Mouse (Mus musculus) heart, postnatal 10 days (tissue): ENCODE data around the gene Runx1. TPM values are rescaled to one million over a fixed set of nuclear protein-coding genes. Genes with fewer than 3 reads are reported as not detected.

ENCODE experiments used
- DNase-seq, 2 experiments: peaks; one replicate each; pipeline ENCODE4 v3.0.0; 2021
- intact Hi-C: fragments of 180-260 bp; cut with DNase I; formaldehyde crosslinking; loops from one replicate; pipeline ENCODE4 v1.15.1; 2025
- total RNA-seq, 2 experiments: library from RNA; stranded (reverse); gene quantifications; 2 replicates each; pipeline ENCODE4 v1.2.3; 2021

The Runx1 gene
- 1 to 10 TPM; 1.4 to 1.7 TPM for total RNA-seq

DNA sequence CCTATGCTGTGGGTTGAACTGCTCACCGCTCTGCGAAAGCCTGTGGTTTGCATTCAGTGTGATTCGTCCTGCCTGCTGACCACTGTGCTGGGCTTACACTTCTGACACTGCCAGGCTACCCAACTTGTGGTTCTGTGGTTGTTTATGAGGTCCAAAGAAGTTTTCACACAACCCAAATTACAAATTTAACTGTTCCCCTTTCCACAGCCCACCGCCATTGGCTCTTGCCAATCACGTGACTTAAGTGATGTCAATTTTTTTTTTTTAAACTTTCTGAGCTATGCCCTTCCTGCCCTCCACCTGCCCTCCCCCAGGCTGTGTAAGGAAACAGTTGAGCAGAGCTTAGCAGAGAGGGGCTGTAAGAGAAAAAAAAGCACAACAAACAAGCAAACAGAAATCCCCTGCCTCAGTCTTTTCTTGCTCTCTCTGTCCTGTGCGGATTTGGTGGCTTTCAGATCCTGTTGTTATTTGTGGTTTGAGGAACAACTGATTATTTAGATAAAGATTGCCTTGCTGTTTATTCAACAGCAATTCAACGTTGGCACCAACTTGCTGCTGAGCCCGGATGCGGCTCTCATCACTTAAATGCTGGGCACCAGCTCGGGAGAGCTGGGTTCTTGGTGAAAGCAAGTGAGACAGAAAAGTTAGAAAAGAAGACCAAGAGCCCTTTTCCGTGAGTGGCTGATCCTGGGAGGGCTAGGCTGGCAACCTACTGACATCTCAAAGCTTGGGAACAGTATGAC is at the start of gene Runx1:
TSS of gene Runx1 (minus strand) at position 242 of the 743 bp plus-strand sequence.
- peak; percentile 29 to 31 for DNase-seq
- intact Hi-C loops = loop anchor here (5.0 to 10.0 kb wide), 2 partner anchors 309 to 466 kb away; no protein-coding TSS in a partner anchor

DNA sequence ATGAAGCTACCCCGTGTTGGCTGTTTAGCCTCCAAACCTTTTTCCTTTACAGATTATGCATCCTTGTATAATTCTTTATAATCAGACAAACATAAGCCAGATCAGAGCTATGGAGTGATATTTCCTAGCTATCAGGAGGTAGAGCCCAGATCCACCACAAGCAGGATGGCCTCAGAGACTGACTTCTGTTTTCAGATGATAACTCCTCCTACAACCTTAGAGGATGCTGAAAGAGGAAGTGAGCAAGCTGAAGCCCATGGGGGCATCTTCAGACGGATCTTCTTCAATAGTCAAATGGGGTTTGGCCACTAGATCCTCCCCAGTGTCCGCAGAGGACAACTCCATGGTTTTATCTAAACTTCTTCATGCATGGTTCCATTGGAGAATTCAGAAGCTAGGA is 48.1 kb upstream of the Runx1 start:
- intact Hi-C loops = no loop called here
- no peak for DNase-seq

DNA sequence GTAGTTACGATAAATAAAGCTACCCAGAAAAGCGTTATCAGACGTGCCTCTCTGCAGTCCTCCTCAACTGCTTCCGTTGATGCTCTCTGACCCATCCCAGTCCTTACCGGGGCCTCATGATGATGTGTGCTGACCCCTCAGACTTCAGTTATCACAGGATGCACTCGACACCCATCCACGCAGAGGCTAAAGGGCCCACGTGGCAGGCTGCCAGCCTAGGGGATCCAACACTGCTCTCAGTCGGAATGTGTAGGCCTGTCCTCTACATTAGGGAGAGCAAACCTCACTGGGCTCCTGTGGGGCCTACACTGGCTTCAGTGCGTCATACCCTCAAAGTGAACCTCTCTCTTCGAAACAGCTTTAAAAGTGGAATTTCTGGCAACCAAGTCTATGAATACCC is 45.8 kb upstream of the Runx1 start:
- intact Hi-C loops = no loop called here

DNA sequence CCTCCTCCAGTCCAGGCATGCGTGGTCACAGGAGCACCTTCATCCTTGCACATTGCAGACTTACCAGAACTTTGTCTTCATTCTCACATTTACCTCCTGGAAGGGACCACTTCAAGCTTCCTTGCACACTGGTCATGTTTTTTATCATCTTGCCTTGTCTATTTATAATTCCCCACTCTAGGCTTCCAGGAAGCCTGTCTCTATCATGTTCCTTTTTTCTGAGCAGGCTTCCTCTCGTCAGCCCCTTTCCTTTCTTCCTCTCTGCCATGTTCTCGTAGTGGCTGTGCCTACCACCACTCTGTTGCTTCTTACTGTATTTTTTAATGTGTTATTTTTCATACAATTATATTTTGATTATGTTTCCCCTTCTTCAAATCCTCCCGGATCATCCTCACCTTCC is 42.6 kb upstream of the Runx1 start:
- no peak for DNase-seq
- intact Hi-C loops = no loop called here

More for the DNA sequence above, 45.8 kb upstream of the Runx1 start:
- no peak for DNase-seq

DNA sequence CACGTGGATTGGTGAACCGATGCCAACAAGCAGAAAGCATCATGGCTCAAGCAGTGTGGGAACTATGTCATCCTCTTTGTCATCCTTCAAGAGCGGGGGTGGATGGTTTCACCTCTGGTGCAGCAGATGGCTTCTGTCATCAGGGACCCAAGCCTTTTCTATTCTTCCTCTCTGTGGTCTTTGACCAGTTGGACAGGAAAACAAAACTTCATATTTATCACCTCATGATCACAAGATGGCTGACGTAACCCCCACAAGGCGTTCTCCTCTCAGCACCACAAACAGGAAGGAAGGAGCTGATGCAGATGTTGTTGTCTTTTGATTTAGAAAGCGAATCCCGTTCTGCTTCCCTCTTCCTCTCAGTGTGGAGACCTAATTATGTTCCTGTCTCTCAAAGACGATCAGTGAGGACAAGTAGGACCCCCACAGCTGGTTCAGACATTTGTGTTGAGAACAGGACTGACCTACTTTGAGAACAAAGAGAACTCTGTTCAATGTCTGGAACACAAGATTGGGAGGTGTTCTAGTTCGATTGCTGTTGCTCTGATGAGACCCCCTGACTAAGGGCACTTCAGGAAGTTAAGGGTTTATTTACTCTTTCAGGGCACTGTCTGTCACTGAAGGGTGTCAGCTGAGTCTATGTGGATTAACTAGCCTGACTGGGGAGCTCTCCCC is 41.4 kb upstream of the Runx1 start:
- DNase-seq = peak; percentile 40 to 41
- intact Hi-C loops = no loop called here

DNA sequence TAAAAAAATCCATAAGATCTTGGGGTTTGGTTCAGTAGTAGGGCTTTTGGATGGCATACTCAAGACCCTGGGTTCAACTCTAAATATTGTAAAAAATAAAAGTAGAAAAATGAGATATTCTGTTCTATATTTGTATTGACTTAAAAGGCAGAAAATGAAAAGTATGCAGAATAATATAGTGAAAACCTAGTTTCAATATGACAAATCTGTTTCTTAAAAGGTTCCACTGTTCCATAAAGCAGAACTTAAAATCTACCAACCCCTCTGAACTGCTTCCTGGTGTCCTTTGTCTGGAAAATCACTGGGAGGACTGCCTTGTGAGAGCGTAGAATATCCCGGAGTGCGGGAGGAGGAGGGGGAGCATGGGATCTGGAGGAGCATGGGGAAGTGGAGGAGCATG is 39.4 kb upstream of the Runx1 start:
- intact Hi-C loops = no loop called here
- DNase-seq = no peak

DNA sequence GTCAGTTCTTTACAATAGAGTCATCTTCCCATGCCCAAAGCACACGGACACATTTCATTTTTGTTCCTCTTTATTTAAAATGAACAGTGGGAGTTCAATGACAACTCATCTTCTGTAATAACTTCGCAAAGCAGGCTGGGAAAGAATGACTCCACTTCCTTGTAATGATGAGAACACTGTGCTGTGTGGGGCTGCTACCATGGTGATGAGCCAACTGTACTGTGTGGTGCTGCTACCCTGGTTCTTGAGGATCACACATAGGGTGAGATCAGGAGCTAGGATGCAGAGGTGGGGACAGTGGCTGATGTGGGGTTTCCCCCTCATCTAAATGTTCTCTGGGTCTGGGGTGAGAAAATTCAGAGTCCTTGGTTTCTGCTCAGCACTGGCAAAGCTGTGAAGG is 38.2 kb upstream of the Runx1 start:
- intact Hi-C loops = no loop called here
- no peak for DNase-seq

DNA sequence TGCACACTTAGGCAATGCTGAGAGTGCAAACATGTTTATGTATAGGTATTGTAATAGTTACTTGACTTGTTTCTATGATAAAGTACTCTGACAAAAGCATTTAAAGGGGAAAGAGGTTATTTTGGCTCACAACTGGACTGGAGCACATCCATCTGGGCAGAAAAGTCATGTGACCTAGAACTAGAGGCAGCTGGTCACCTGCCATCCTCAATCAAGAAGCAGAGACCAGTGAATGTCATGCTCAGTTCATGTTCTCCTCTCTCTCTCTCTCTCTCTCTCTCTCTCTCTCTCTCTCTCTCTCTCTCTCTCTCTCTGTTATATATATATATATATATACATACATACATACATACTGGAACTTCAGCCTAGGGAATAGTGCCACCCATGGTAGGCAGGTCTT is 37.2 kb upstream of the Runx1 start:
- intact Hi-C loops = no loop called here
- no peak for DNase-seq

DNA sequence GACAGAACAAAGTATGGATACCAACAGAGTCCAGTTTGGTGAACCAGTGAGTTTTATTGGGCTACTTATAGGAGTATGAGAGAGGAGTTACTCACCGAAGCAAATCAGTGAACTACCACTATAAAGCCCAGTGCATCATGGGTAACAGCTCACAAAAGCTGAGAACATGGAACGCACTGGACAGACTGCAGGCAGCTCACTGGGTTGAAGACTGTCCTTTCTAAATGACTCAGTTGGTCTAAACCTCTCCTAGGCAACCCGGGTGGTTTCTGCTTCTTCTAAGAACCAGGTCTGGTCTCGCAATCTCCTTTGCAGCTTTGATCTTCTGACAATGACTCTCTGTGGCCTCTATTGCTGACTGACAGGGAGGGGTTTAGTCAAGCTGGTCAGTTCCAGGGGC is 36.5 kb upstream of the Runx1 start:
- intact Hi-C loops = no loop called here
- DNase-seq = no peak

DNA sequence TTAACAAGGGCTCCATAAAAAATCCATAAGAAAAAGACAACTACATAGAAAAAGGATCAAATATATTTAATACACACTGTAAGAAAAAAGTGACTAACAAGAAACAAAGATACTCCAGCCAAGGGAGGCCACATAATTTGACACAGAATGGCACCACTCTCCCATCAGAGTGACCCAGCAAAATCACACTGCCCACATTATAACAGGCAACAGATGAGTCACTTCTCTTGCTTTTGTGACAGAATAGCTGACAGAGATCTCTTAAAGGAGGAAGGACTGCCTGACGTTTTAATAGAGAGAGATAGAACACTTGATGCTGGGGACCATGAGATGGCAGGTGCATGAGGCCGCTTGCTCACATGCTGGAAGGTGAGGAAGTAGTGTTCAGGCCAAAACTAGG is 35.6 kb upstream of the Runx1 start:
- intact Hi-C loops = no loop called here
- no peak for DNase-seq

DNA sequence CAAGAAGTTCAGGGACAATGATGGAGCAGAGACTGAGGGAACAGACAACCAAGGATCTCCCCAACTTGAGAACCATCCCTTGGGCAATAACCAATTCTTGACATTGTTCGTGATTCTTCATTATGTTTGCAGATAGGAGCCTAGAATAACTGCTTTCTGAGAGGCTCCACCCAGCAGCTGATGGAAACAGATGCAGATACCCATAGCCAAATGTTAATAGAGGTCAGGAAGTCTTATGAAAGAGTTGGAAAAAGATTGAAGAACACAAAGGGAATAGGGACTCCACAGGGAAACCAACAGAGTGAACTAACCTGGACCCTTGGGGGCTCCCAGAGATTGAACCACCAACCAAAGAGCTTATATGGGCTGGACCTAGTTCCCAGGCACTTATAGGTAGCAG is 34.7 kb upstream of the Runx1 start:
- DNase-seq = no peak
- intact Hi-C loops = no loop called here

DNA sequence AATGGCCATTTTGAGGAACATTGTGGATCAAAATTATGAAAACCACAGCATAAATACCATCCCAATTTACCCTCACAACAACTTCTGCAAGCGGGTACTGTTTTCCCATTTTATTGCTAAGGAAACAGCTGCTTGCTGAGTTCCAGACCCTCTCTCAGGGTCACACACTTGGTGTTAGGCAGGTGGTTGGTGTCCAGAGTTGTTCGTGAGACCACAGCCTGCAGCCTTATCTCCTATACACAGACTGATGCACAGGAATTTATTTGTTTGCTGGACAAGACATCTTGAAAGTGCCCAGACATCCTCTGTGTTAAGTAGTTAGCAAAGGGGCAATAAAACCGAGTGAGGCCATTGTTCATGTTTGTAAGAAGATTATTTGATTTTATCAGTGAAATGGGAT is 30.8 kb upstream of the Runx1 start:
- DNase-seq = no peak
- intact Hi-C loops = no loop called here

DNA sequence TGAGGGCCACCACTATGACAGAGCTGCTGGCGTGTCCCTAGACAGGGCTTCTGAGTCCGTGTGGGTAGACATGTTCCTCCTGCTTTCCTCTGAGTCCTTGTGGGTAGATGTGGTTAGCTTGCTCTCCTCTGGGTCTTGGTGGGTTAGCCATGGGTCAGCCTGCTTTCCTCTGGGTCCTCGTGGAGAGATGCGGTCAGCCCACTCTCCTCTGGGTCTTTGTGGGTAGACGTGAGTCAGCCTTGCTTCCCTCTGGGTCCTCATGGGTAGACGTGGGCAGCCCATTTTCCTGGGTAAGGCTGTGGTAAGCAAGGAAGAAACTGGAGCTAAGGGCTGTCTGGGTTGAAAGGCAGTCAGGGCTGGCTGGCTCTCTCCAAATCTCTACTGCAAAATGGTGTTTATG is 26.3 kb upstream of the Runx1 start:
- no peak for DNase-seq
- intact Hi-C loops = no loop called here

DNA sequence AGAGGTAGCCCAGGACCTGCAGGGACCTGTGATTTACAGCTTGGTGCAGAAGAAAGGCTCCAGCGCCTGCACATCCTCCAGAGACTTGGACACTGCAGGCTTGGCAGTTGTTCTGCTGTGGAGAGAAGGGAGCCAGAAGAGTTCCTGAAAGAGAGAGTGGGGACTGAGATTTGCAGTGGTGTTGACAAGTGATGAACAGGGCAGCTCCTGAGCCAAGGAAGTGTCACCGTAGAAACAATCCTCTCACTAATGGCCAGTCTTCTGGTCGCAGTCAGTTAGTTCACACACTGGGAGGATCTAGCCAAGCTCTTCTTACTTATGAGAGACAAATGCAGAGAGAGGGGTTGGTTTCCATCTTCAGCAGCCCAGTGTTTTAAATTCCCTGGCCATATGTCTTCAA is 24.5 kb upstream of the Runx1 start:
- DNase-seq = no peak

DNA sequence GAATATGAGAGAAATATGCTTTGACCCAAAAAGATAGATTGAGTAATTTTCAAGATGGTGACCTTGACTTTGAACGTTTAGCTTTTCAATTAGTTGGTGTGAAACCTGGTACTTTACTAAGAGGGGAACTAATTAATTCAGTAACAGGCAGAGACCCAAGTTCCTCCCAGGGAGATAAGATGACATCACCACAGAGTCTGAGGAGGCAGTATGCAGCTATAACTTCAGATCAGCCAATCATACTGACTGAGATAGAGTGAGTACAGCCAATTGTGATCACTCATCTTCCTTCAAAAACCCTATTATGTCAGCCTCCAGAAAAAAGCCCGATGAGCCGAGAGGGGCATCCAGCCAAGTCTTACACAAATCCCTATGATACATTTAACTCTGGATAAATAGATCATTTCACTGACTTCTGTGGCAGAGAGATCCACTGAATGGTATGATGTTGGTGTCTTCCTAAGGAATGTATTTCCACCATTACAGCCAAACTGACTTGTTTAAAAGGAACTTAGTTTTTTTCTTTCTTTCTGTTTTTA is 21.9 kb upstream of the Runx1 start:
- no peak for DNase-seq
- intact Hi-C loops = no loop called here

More for the DNA sequence above, 24.5 kb upstream of the Runx1 start:
- intact Hi-C loops = no loop called here

DNA sequence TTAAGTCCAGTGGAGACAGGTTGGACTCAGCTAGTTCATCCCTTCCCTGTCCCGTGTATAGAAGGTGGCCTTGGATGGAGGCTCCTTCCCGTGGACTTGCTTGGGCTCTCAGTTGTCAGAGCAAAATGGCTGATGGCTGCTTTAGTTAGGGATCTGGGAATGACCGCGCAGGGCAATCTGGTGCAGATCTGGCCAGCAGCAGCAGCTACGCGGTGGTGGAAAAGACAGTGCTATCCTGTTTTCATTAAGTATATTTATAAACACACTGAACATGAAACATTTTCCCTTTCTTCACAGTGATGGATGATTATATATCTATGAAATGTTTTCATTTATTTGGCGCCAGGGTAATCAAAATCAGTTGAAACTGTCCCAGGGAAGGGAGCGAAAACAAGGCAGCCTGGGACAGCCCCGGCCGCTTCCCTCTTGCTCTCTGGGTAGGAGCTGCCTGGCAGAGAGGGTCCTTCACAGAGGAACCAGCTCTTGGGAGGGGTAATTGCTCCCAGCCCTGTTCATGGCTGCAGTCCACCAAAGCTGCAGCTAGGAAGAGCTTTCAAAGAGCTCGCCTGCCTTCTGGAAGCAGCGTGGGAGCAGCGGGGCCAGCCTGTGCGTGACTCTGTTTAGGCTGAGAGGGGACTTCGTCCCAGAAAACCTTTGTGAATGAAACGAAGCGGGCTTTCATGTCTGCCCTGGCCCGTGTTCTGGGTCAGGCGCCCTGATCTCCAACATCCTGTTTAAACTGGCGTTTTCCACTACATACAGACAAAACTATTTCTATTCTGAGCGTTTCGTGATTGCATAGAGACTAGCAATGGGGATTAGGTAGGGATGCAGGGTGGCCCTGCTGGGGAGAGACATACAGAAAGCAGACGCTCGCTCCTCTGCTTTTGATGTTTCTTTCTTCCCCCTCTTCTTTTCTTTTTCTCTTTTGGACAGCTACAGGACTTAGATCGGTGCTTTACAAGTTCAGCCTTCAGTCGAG is 19.6 kb upstream of the Runx1 start:
- no peak for DNase-seq
- intact Hi-C loops = no loop called here

DNA sequence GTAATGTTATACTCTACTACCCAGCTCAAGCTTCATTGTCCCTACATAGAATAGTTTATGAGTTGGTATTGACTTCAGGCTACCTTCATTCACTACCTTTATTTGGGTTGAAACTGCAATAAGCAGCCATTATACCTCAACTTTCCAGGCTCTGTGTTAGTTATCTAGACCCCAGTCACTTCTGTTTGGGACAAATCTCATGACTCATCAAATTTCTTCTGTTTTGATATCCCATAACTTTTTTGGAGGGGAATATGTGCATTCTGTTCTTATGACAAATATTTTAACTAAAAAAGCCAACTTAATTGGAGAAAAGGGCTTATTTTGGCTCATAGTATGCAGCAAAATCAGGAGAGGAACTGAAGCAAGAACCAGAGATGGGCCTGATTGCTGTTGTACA is 12.8 kb upstream of the Runx1 start:
- no peak for DNase-seq
- intact Hi-C loops = no loop called here

DNA sequence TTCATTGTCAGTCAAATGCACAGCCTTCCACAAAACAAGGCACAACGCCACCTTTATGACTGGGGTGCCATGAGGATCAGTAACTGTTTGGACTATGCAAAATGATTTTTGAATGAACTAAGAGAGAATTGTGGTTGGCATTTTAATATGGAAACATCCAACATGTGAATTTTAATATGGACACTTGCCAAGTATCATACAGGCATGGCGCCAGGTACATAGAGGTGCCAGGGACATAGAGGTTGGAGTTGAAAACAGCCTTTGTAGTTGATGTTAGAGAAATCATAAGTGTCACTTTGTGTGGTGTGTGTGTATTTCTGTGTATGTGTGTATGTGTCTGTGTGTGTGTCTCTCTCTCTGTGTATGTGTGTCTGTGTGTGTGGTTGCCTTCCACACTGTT is 5.4 kb upstream of the Runx1 start:
- intact Hi-C loops = no loop called here
- DNase-seq = no peak

DNA sequence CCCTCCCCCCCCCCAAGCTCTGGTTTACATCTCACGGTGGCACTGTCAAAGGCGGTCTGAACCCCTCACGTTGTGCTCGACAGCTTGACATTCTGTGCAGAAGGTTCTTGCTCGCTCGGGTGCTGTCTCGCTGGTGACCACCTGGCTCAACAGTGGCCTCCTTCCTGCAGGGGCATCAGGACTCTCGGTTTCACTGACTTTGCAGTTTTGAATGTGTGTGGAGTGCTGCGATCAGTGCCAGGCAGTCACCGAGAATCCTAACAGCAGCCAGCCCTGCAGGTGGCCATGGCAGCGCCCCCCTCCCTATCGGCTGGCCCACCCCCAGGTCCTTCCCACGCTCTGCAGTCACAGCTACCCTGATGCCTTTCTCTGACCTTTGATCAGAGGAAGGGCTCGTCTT is 4.5 kb upstream of the Runx1 start:
- DNase-seq = no peak
- intact Hi-C loops = no loop called here

DNA sequence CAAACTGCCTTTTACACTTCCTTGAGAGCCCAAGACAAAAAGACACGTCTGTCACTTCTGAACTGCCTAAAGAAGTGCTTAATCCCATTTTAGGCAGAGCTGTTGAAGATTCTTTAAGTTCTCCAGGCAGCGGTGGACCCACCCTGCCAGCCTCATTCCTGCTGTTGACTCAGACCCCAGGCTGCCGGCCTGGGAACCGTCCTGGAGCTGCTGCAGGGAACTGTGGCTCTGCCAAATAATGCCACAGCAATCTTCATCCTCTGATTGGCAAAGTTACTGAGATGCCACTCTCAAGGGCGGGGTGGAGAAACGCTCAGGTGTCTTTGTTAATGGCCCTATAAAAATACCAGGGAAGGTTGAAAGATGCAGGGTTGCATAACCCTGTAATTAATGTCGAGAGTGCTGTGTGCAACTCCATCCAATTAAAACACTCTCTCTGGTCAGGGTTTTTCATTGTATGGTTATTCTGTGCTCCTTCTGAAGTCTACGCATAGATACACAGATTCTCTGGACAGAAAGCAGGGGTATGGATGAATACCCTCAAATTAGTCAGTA is 2.4 kb upstream of the Runx1 start:
- intact Hi-C loops = loop anchor here (5.0 to 10.0 kb wide), 2 partner anchors 306 to 464 kb away; no protein-coding TSS in a partner anchor
- DNase-seq = no peak
